Mouse (Mus musculus) erythroblast, embryonic 14.5 days (primary cell): ENCODE data around the gene Adcy9.

ENCODE experiments used
- GATA1 ChIP-seq: IDR thresholded peaks from 2 replicates; pipeline ENCODE4 v1.6.1; 2012; ENCODE audit warnings: low read length, inconsistent platforms, mixed read lengths
- TAL1 ChIP-seq: IDR thresholded peaks from 3 replicates; pipeline ENCODE4 v1.6.1; 2012; ENCODE audit warnings: low read length, inconsistent platforms, mixed read lengths

- TF ChIP-seq GATA1 (no peak), TAL1 (no peak)
Observed at GRCm38 (mm10) chr16:4280949-4281348, 139.3 kb downstream of the Adcy9 start.
